Mouse (Mus musculus) right cerebral cortex, postnatal 14 days (tissue): ENCODE data around the gene Tubgcp6.

Experiments
- DNase-seq: peaks from one replicate; pipeline ENCODE4 v3.0.0; 2022

Tubgcp6 gene

GRCm38 (mm10) chr15:89141443-89141842 lies 18.5 kb upstream of the Tubgcp6 start:
- DNase-seq, result no peak

- DNase-seq, result no peak
Measured at GRCm38 (mm10) chr15:89140659-89141252, 17.8 kb upstream of the Tubgcp6 start, which contains the start of gene Mapk12. TSS of gene Mapk12 (minus strand) at chr15:89140703.

- DNase-seq, result peak; percentile 66
Measured at GRCm38 (mm10) chr15:89140048-89140658, 17.2 kb upstream of the Tubgcp6 start.

- DNase-seq, result no peak
Measured at GRCm38 (mm10) chr15:89138531-89138930, 15.6 kb upstream of the Tubgcp6 start.

- no peak for DNase-seq
Measured at GRCm38 (mm10) chr15:89138046-89138405, 15.1 kb upstream of the Tubgcp6 start.

- no peak for DNase-seq
Measured at GRCm38 (mm10) chr15:89137378-89138045, 14.6 kb upstream of the Tubgcp6 start.

GRCm38 (mm10) chr15:89136461-89137155 lies 13.7 kb upstream of the Tubgcp6 start:
- DNase-seq, result no peak

GRCm38 (mm10) chr15:89131316-89131715 lies 8.4 kb upstream of the Tubgcp6 start:
- no peak for DNase-seq

- no peak for DNase-seq
Measured at GRCm38 (mm10) chr15:89130245-89130644, 7.3 kb upstream of the Tubgcp6 start.

- DNase-seq, result peak; percentile 77
Measured at GRCm38 (mm10) chr15:89128382-89129350, 5.8 kb upstream of the Tubgcp6 start, which contains the start of gene Hdac10. TSS of gene Hdac10 (minus strand) at chr15:89128700.

- DNase-seq, result no peak
Measured at GRCm38 (mm10) chr15:89127364-89127940, 4.5 kb upstream of the Tubgcp6 start.

GRCm38 (mm10) chr15:89126622-89127021 lies 3.7 kb upstream of the Tubgcp6 start:
- DNase-seq, result no peak

GRCm38 (mm10) chr15:89125351-89125750 lies 2.4 kb upstream of the Tubgcp6 start:
- DNase-seq, result no peak

GRCm38 (mm10) chr15:89124312-89124711 lies 1.4 kb upstream of the Tubgcp6 start:
- no peak for DNase-seq

GRCm38 (mm10) chr15:89123595-89123994 lies 683 bp upstream of the Tubgcp6 start:
- peak; percentile 75 for DNase-seq

GRCm38 (mm10) chr15:89118007-89118406 lies 4.9 kb downstream of the Tubgcp6 start:
- DNase-seq, result no peak

- DNase-seq, result no peak
Measured at GRCm38 (mm10) chr15:89110147-89110546, 12.8 kb downstream of the Tubgcp6 start.

- no peak for DNase-seq
Measured at GRCm38 (mm10) chr15:89106976-89107375, 15.9 kb downstream of the Tubgcp6 start.

GRCm38 (mm10) chr15:89106073-89106472 lies 16.8 kb downstream of the Tubgcp6 start:
- no peak for DNase-seq

- no peak for DNase-seq
Measured at GRCm38 (mm10) chr15:89104425-89104824, 18.5 kb downstream of the Tubgcp6 start.

- DNase-seq, result no peak
Measured at GRCm38 (mm10) chr15:89103921-89104320, 19.0 kb downstream of the Tubgcp6 start.

GRCm38 (mm10) chr15:89102646-89103045 lies 20.3 kb downstream of the Tubgcp6 start:
- DNase-seq, result no peak
